Mouse (Mus musculus): ENCODE measurements around the gene Nr6a1. TPM values are rescaled to one million over a fixed set of nuclear protein-coding genes. Genes with fewer than 3 reads are reported as not detected.

Gene Nr6a1
- polyA plus RNA-seq, 1 experiment from 2014 or later = 1.2 TPM

DNA sequence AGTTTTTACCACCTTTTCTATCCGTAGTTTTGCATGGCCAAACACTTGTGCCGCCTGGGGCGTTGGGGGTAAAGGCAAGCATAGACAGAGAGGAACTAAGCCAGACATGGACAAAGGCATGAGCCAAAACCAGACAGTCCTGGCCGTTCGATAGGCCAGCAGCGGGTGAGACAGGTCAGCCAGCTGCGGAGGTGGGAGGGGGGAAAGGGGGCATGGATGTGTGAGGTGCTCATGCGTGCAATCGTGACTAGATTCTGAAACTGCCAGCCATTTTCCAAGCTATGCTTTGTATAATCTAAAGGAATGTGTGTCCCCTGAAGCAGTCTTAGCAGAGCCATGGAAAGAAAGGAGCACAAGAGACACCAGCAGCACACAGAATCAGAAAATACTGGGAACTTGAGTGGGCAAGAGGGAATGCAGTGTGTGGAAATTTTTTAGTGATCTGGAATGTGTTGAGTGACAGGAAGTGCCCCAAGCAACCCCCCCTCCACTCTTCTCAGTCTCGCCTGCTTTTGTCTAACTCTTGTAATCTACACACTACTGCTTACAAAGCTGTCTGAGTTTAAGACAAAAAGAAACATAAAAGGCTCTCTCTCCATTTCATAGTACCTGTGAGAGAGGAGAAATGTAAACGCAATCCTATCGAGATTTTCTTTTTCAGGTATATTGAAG, 103.4 kb downstream of the Nr6a1 start:
- H3K9ac ChIP-seq = peak overlapping the region; percentile 70
- H3K36me3 ChIP-seq = no peaks in the 10 kb centered on the region
- peak overlapping the region; percentile 99 for H3K27ac ChIP-seq (ENCODE audit: poor library complexity, severe bottlenecking)
- peak; percentile 90 for ATAC-seq (ENCODE audit: insufficient number of reproducible peaks, low FRiP score)
- WGBS = 8% methylated on average over 12 of the region's 12 CpGs
- H3K9me3 ChIP-seq (replicated peaks) = no peaks in the 10 kb centered on the region
- no peaks in the 10 kb centered on the region for H3K27me3 ChIP-seq (replicated peaks)
- H3K4me3 ChIP-seq = peak overlapping the region; percentile 60
- H3K4me2 ChIP-seq = peak overlapping the region; percentile 61
- peaks cover 9% of the 10 kb centered on the region for H3K4me1 ChIP-seq (replicated peaks)

- Histone ChIP-seq H3K4me1 (replicated peaks) (peaks cover 9% of the 10 kb centered on the region), H3K27me3 (replicated peaks) (no peaks in the 10 kb centered on the region), H3K4me3 (peak overlapping the region; percentile 60), H3K9me3 (replicated peaks) (no peaks in the 10 kb centered on the region), H3K4me2 (peak overlapping the region; percentile 61), H3K27ac (ENCODE audit: poor library complexity, severe bottlenecking) (peak overlapping the region; percentile 99), H3K9ac (peak overlapping the region; percentile 70), H3K36me3 (no peaks in the 10 kb centered on the region)
- 30% methylated on average over 8 of the region's 8 CpGs for WGBS
- ATAC-seq (ENCODE audit: insufficient number of reproducible peaks, low FRiP score) = peak; percentile 9; the same call in 1 of the 2 replicates
Observed at GRCm38 (mm10) chr2:38823406-38823805, 104.1 kb downstream of the Nr6a1 start.

- ATAC-seq (ENCODE audit: insufficient number of reproducible peaks, low FRiP score) = peak; percentile 84
- Histone ChIP-seq H3K9me3 (replicated peaks) (no peaks in the 10 kb centered on the region), H3K36me3 (no peaks in the 10 kb centered on the region), H3K4me2 (peak overlapping the region; percentile 61), H3K27ac (ENCODE audit: poor library complexity, severe bottlenecking) (peak overlapping the region; percentile 99), H3K27me3 (replicated peaks) (no peaks in the 10 kb centered on the region), H3K9ac (peak overlapping the region; percentile 70), H3K4me1 (replicated peaks) (peaks cover 9% of the 10 kb centered on the region), H3K4me3 (peak overlapping the region; percentile 60)
- WGBS = 28% methylated on average over 6 of the region's 6 CpGs
Observed at GRCm38 (mm10) chr2:38822995-38823394, 104.5 kb downstream of the Nr6a1 start.

GRCm38 (mm10) chr2:38817487-38817886, 110.0 kb downstream of the Nr6a1 start:
- no peak for ATAC-seq (ENCODE audit: insufficient number of reproducible peaks, low FRiP score)
- Histone ChIP-seq H3K27ac (ENCODE audit: poor library complexity, severe bottlenecking) (no peak overlapping the region), H3K4me1 (replicated peaks) (no peaks in the 10 kb centered on the region), H3K9me3 (replicated peaks) (no peaks in the 10 kb centered on the region), H3K27me3 (replicated peaks) (no peaks in the 10 kb centered on the region), H3K36me3 (no peaks in the 10 kb centered on the region), H3K9ac (no peak overlapping the region), H3K4me3 (no peak overlapping the region), H3K4me2 (no peak overlapping the region)
- 80% methylated on average over 4 of the region's 4 CpGs for WGBS

- ATAC-seq (ENCODE audit: insufficient number of reproducible peaks, low FRiP score) = no peak
- 15% methylated on average over 3 of the region's 3 CpGs for WGBS
- H3K9me3 ChIP-seq (replicated peaks) = no peaks in the 10 kb centered on the region
- H3K4me2 ChIP-seq = no peak overlapping the region
- no peak overlapping the region for H3K4me3 ChIP-seq
- no peaks in the 10 kb centered on the region for H3K36me3 ChIP-seq
- no peak overlapping the region for H3K9ac ChIP-seq
- no peak overlapping the region for H3K27ac ChIP-seq (ENCODE audit: poor library complexity, severe bottlenecking)
- H3K4me1 ChIP-seq (replicated peaks) = no peaks in the 10 kb centered on the region
- H3K27me3 ChIP-seq (replicated peaks) = no peaks in the 10 kb centered on the region
Observed at GRCm38 (mm10) chr2:38797087-38797624, 130.3 kb downstream of the Nr6a1 start.

DNA sequence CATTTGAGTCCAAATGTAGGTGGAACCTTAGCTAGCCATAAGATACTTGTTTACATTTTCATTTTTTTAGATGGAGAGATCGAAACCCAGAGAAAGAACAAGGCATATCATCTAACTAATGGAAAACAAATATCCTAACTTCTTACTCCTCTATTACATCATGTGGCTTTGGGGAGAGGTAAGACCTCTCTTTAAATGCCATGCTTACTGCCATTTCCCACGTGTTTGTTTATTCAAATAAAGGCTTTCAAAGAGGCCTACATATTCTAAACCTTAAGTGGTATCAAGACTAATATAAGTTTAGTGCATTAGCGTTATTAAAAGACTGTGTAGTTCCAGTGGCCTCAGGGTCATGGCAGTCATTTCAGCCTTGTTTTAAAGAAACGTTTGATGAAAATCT, 140.2 kb downstream of the Nr6a1 start:
- Histone ChIP-seq H3K27me3 (replicated peaks) (no peaks in the 10 kb centered on the region), H3K4me3 (no peak overlapping the region), H3K9ac (no peak overlapping the region), H3K27ac (ENCODE audit: poor library complexity, severe bottlenecking) (no peak overlapping the region), H3K4me2 (no peak overlapping the region), H3K9me3 (replicated peaks) (no peaks in the 10 kb centered on the region), H3K36me3 (no peaks in the 10 kb centered on the region), H3K4me1 (replicated peaks) (peaks cover 19% of the 10 kb centered on the region)
- no peak for ATAC-seq (ENCODE audit: insufficient number of reproducible peaks, low FRiP score)
- WGBS = 64% methylated on average over 4 of the region's 4 CpGs

- Histone ChIP-seq H3K36me3 (no peaks in the 10 kb centered on the region), H3K27me3 (replicated peaks) (no peaks in the 10 kb centered on the region), H3K4me3 (no peak overlapping the region), H3K27ac (ENCODE audit: poor library complexity, severe bottlenecking) (peak overlapping the region; percentile 25; the same call in 1 of the 2 replicates), H3K9ac (no peak overlapping the region), H3K9me3 (replicated peaks) (no peaks in the 10 kb centered on the region), H3K4me2 (no peak overlapping the region), H3K4me1 (replicated peaks) (peaks cover 21% of the 10 kb centered on the region)
- no peak for ATAC-seq (ENCODE audit: insufficient number of reproducible peaks, low FRiP score)
- 21% methylated on average over 5 of the region's 5 CpGs for WGBS
Observed at GRCm38 (mm10) chr2:38786216-38786960, 141.1 kb downstream of the Nr6a1 start.

- Histone ChIP-seq H3K36me3 (no peaks in the 10 kb centered on the region), H3K4me3 (no peak overlapping the region), H3K27ac (ENCODE audit: poor library complexity, severe bottlenecking) (no peak overlapping the region), H3K4me2 (no peak overlapping the region), H3K9ac (no peak overlapping the region), H3K4me1 (replicated peaks) (peaks cover 21% of the 10 kb centered on the region), H3K9me3 (replicated peaks) (no peaks in the 10 kb centered on the region), H3K27me3 (replicated peaks) (no peaks in the 10 kb centered on the region)
- no peak for ATAC-seq (ENCODE audit: insufficient number of reproducible peaks, low FRiP score)
- WGBS = 55% methylated on average over 3 of the region's 3 CpGs
Observed at GRCm38 (mm10) chr2:38785113-38785512, 142.4 kb downstream of the Nr6a1 start.

DNA sequence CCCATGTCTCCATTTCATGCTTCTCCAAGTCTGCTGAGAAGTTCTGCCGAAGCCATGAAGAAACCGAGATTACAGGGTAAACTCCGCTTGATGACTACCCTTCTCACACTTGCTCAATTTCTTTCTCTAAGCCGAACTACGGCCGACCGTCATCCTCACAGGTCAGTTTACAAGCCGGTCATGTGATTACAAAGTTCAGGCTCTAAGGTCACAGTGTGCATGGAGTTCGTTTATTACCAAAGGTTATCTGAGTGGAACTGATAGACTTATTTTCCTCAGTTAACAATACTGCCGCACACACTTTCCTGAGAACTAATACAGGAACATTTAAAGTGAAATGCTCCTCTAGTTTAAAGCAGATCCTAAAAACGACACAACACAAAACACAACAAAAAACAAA, 143.1 kb downstream of the Nr6a1 start:
- Histone ChIP-seq H3K9me3 (replicated peaks) (no peaks in the 10 kb centered on the region), H3K4me3 (0 out of 2 replicates have a peak overlapping the region, but pooled peaks have one; percentile 12), H3K27ac (ENCODE audit: poor library complexity, severe bottlenecking) (no peak overlapping the region), H3K27me3 (replicated peaks) (no peaks in the 10 kb centered on the region), H3K9ac (peak overlapping the region; percentile 3; the same call in 1 of the 2 replicates), H3K4me1 (replicated peaks) (peaks cover 21% of the 10 kb centered on the region), H3K36me3 (no peaks in the 10 kb centered on the region), H3K4me2 (peak overlapping the region; percentile 60)
- 20% methylated on average over 11 of the region's 11 CpGs for WGBS
- no peak for ATAC-seq (ENCODE audit: insufficient number of reproducible peaks, low FRiP score)

- H3K36me3 ChIP-seq = no peaks in the 10 kb centered on the region
- H3K4me1 ChIP-seq (replicated peaks) = peaks cover 21% of the 10 kb centered on the region
- no peak overlapping the region for H3K27ac ChIP-seq (ENCODE audit: poor library complexity, severe bottlenecking)
- 63% methylated on average over 5 of the region's 5 CpGs for WGBS
- no peak overlapping the region for H3K4me3 ChIP-seq
- H3K9me3 ChIP-seq (replicated peaks) = no peaks in the 10 kb centered on the region
- no peak overlapping the region for H3K9ac ChIP-seq
- no peak for ATAC-seq (ENCODE audit: insufficient number of reproducible peaks, low FRiP score)
- no peaks in the 10 kb centered on the region for H3K27me3 ChIP-seq (replicated peaks)
- no peak overlapping the region for H3K4me2 ChIP-seq
Observed at GRCm38 (mm10) chr2:38783364-38783763, 144.1 kb downstream of the Nr6a1 start.

DNA sequence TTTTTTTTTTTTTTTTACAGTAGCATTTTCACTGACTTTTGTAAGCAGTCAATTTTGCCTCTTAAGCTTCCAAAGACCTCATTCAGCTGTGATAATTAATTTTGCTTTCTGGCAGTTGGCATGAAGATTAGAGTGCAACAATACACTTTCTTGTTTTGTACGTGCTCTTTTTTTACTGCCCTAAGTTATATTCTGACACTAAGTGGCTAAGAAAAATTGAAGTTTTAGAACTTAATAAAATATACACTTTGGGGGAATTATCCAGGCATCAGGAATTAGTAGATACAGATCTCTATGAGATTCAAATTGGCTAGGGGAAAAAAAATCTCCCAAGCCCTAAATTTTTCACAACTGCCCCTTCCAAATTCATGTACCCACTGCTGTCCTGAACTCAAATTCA, 144.8 kb downstream of the Nr6a1 start:
- Histone ChIP-seq H3K4me2 (no peak overlapping the region), H3K27ac (ENCODE audit: poor library complexity, severe bottlenecking) (no peak overlapping the region), H3K9me3 (replicated peaks) (no peaks in the 10 kb centered on the region), H3K27me3 (replicated peaks) (no peaks in the 10 kb centered on the region), H3K36me3 (no peaks in the 10 kb centered on the region), H3K4me1 (replicated peaks) (peaks cover 21% of the 10 kb centered on the region), H3K9ac (no peak overlapping the region), H3K4me3 (no peak overlapping the region)
- ATAC-seq (ENCODE audit: insufficient number of reproducible peaks, low FRiP score) = no peak
- WGBS = 18% methylated on average over 1 of the region's 1 CpGs

Measured in heart, embryonic 12.5 days (tissue).